Mouse (Mus musculus): Measurements from ENCODE around the gene Gnao1. TPM values are rescaled to one million over a fixed set of nuclear protein-coding genes. Genes with fewer than 3 reads are reported as not detected.

Gene Gnao1
- polyA plus RNA-seq, 1 experiment from 2014 or later: 2.8 TPM

GRCm38 (mm10) chr8:93952511-93952910 is 142.7 kb downstream of the Gnao1 start:
- Histone ChIP-seq H3K4me3 (ENCODE audit: low read length) (no peak overlapping the region), H3K4me1 (ENCODE audit: insufficient read depth, low read length) (no peaks in the 10 kb centered on the region), H3K4me2 (replicated peaks; ENCODE audit: low read depth, low read length) (no peak overlapping the region), H3K27ac (ENCODE audit: low read length) (no peak overlapping the region), H3K27me3 (ENCODE audit: insufficient read depth, low read length) (no peaks in the 10 kb centered on the region), H3K9ac (replicated peaks; ENCODE audit: low read length) (no peak overlapping the region), H3K9me3 (ENCODE audit: low read length) (no peaks in the 10 kb centered on the region), H3K36me3 (ENCODE audit: insufficient read depth, low read length) (no peaks in the 10 kb centered on the region)
- WGBS: 87% methylated on average over 7 of the region's 9 CpGs
- no peak for ATAC-seq (ENCODE audit: low FRiP score, low TSS enrichment)

- Histone ChIP-seq H3K4me2 (replicated peaks; ENCODE audit: low read depth, low read length) (no peak overlapping the region), H3K9me3 (ENCODE audit: low read length) (no peaks in the 10 kb centered on the region), H3K4me3 (ENCODE audit: low read length) (no peak overlapping the region), H3K9ac (replicated peaks; ENCODE audit: low read length) (no peak overlapping the region), H3K27me3 (ENCODE audit: insufficient read depth, low read length) (no peaks in the 10 kb centered on the region), H3K4me1 (ENCODE audit: insufficient read depth, low read length) (no peaks in the 10 kb centered on the region), H3K27ac (ENCODE audit: low read length) (no peak overlapping the region), H3K36me3 (ENCODE audit: insufficient read depth, low read length) (no peaks in the 10 kb centered on the region)
- WGBS: 87% methylated on average over 9 of the region's 9 CpGs
- ATAC-seq (ENCODE audit: low FRiP score, low TSS enrichment): no peak
Observed at GRCm38 (mm10) chr8:93958402-93958801, 148.6 kb downstream of the Gnao1 start.

GRCm38 (mm10) chr8:93960909-93961308 is 151.1 kb downstream of the Gnao1 start:
- H3K4me2 ChIP-seq (replicated peaks; ENCODE audit: low read depth, low read length): no peak overlapping the region
- whole genome bisulfite sequencing: 86% methylated on average over 6 of the region's 6 CpGs
- H3K9me3 ChIP-seq (ENCODE audit: low read length): no peaks in the 10 kb centered on the region
- H3K27ac ChIP-seq (ENCODE audit: low read length): no peak overlapping the region
- no peaks in the 10 kb centered on the region for H3K27me3 ChIP-seq (ENCODE audit: insufficient read depth, low read length)
- ATAC-seq (ENCODE audit: low FRiP score, low TSS enrichment): no peak
- H3K4me1 ChIP-seq (ENCODE audit: insufficient read depth, low read length): no peaks in the 10 kb centered on the region
- H3K9ac ChIP-seq (replicated peaks; ENCODE audit: low read length): no peak overlapping the region
- no peaks in the 10 kb centered on the region for H3K36me3 ChIP-seq (ENCODE audit: insufficient read depth, low read length)
- H3K4me3 ChIP-seq (ENCODE audit: low read length): no peak overlapping the region

GRCm38 (mm10) chr8:93968293-93968692 is 158.5 kb downstream of the Gnao1 start:
- Histone ChIP-seq H3K4me3 (ENCODE audit: low read length) (no peak overlapping the region), H3K4me2 (replicated peaks; ENCODE audit: low read depth, low read length) (no peak overlapping the region), H3K4me1 (ENCODE audit: insufficient read depth, low read length) (peaks cover 4% of the 10 kb centered on the region; the same call in 1 of the 2 replicates), H3K9me3 (ENCODE audit: low read length) (no peaks in the 10 kb centered on the region), H3K9ac (replicated peaks; ENCODE audit: low read length) (no peak overlapping the region), H3K36me3 (ENCODE audit: insufficient read depth, low read length) (peaks cover 22% of the 10 kb centered on the region), H3K27me3 (ENCODE audit: insufficient read depth, low read length) (no peaks in the 10 kb centered on the region), H3K27ac (ENCODE audit: low read length) (no peak overlapping the region)
- 63% methylated on average over 6 of the region's 6 CpGs for WGBS
- no peak; the same call in 1 of the 2 replicates for ATAC-seq (ENCODE audit: low FRiP score, low TSS enrichment)

- Histone ChIP-seq H3K9me3 (ENCODE audit: low read length) (no peaks in the 10 kb centered on the region), H3K4me1 (ENCODE audit: insufficient read depth, low read length) (peaks cover 4% of the 10 kb centered on the region; the same call in 1 of the 2 replicates), H3K27ac (ENCODE audit: low read length) (no peak overlapping the region), H3K4me3 (ENCODE audit: low read length) (no peak overlapping the region), H3K4me2 (replicated peaks; ENCODE audit: low read depth, low read length) (no peak overlapping the region), H3K27me3 (ENCODE audit: insufficient read depth, low read length) (no peaks in the 10 kb centered on the region), H3K36me3 (ENCODE audit: insufficient read depth, low read length) (peaks cover 36% of the 10 kb centered on the region), H3K9ac (replicated peaks; ENCODE audit: low read length) (no peak overlapping the region)
- no peak for ATAC-seq (ENCODE audit: low FRiP score, low TSS enrichment)
- 51% methylated on average over 7 of the region's 7 CpGs for WGBS
Observed at GRCm38 (mm10) chr8:93969626-93970340, 160.0 kb downstream of the Gnao1 start.

- Histone ChIP-seq H3K27ac (ENCODE audit: low read length) (no peak overlapping the region), H3K4me3 (ENCODE audit: low read length) (no peak overlapping the region), H3K4me2 (replicated peaks; ENCODE audit: low read depth, low read length) (no peak overlapping the region), H3K4me1 (ENCODE audit: insufficient read depth, low read length) (peaks cover 4% of the 10 kb centered on the region; the same call in 1 of the 2 replicates), H3K27me3 (ENCODE audit: insufficient read depth, low read length) (no peaks in the 10 kb centered on the region), H3K9me3 (ENCODE audit: low read length) (no peaks in the 10 kb centered on the region), H3K36me3 (ENCODE audit: insufficient read depth, low read length) (peaks cover 51% of the 10 kb centered on the region), H3K9ac (replicated peaks; ENCODE audit: low read length) (no peak overlapping the region)
- 75% methylated on average over 10 of the region's 10 CpGs for WGBS
- ATAC-seq (ENCODE audit: low FRiP score, low TSS enrichment): no peak
Observed at GRCm38 (mm10) chr8:93971451-93971850, 161.7 kb downstream of the Gnao1 start.

GRCm38 (mm10) chr8:93972211-93972610 is 162.4 kb downstream of the Gnao1 start:
- H3K4me1 ChIP-seq (ENCODE audit: insufficient read depth, low read length): peaks cover 4% of the 10 kb centered on the region; the same call in 1 of the 2 replicates
- no peak for ATAC-seq (ENCODE audit: low FRiP score, low TSS enrichment)
- H3K9ac ChIP-seq (replicated peaks; ENCODE audit: low read length): no peak overlapping the region
- H3K27me3 ChIP-seq (ENCODE audit: insufficient read depth, low read length): no peaks in the 10 kb centered on the region
- H3K36me3 ChIP-seq (ENCODE audit: insufficient read depth, low read length): peaks cover 56% of the 10 kb centered on the region
- no peaks in the 10 kb centered on the region for H3K9me3 ChIP-seq (ENCODE audit: low read length)
- WGBS: 87% methylated on average over 5 of the region's 5 CpGs
- no peak overlapping the region for H3K4me3 ChIP-seq (ENCODE audit: low read length)
- H3K27ac ChIP-seq (ENCODE audit: low read length): no peak overlapping the region
- no peak overlapping the region for H3K4me2 ChIP-seq (replicated peaks; ENCODE audit: low read depth, low read length)

- Histone ChIP-seq H3K27me3 (ENCODE audit: insufficient read depth, low read length) (no peaks in the 10 kb centered on the region), H3K27ac (ENCODE audit: low read length) (no peak overlapping the region), H3K36me3 (ENCODE audit: insufficient read depth, low read length) (peaks cover 62% of the 10 kb centered on the region), H3K4me2 (replicated peaks; ENCODE audit: low read depth, low read length) (no peak overlapping the region), H3K9me3 (ENCODE audit: low read length) (no peaks in the 10 kb centered on the region), H3K4me1 (ENCODE audit: insufficient read depth, low read length) (peaks cover 4% of the 10 kb centered on the region; the same call in 1 of the 2 replicates), H3K4me3 (ENCODE audit: low read length) (no peak overlapping the region), H3K9ac (replicated peaks; ENCODE audit: low read length) (no peak overlapping the region)
- no peak for ATAC-seq (ENCODE audit: low FRiP score, low TSS enrichment)
- 78% methylated on average over 14 of the region's 14 CpGs for WGBS
Observed at GRCm38 (mm10) chr8:93972971-93973734, 163.4 kb downstream of the Gnao1 start.

- Histone ChIP-seq H3K36me3 (ENCODE audit: insufficient read depth, low read length) (peaks cover 69% of the 10 kb centered on the region), H3K9me3 (ENCODE audit: low read length) (no peaks in the 10 kb centered on the region), H3K27ac (ENCODE audit: low read length) (no peak overlapping the region), H3K4me3 (ENCODE audit: low read length) (no peak overlapping the region), H3K4me2 (replicated peaks; ENCODE audit: low read depth, low read length) (no peak overlapping the region), H3K27me3 (ENCODE audit: insufficient read depth, low read length) (no peaks in the 10 kb centered on the region), H3K4me1 (ENCODE audit: insufficient read depth, low read length) (no peaks in the 10 kb centered on the region), H3K9ac (replicated peaks; ENCODE audit: low read length) (no peak overlapping the region)
- 87% methylated on average over 13 of the region's 13 CpGs for WGBS
- ATAC-seq (ENCODE audit: low FRiP score, low TSS enrichment): no peak
Observed at GRCm38 (mm10) chr8:93973831-93974375, 164.1 kb downstream of the Gnao1 start.
